Mouse (Mus musculus) left cerebral cortex, adult 18-20 months (tissue): ENCODE data around the gene Nup214. TPM values are rescaled to one million over a fixed set of nuclear protein-coding genes. Genes with fewer than 3 reads are reported as not detected.
A peak's percentile ranks its signal among the peaks of the same experiment; 100 is the strongest.
"Not testable (repeated sequence)": the region's sequence is repeated elsewhere in the genome, so short reads cannot be mapped to it uniquely, and the experiment has no call there.

Experiments
- DNase-seq, 2 experiments: peaks; one replicate each; pipeline ENCODE4 v3.0.0; 2021 to 2022; ENCODE audit warnings: low spot score in 2 of 2, mixed read lengths in 1 of 2
- total RNA-seq, 2 experiments: library from RNA; stranded (reverse); gene quantifications; 2 replicates each; pipeline ENCODE4 v1.2.3; 2021

Gene Nup214
- total RNA-seq, 2 experiments from 2014 or later: 54.4 to 56.3 TPM

DNA sequence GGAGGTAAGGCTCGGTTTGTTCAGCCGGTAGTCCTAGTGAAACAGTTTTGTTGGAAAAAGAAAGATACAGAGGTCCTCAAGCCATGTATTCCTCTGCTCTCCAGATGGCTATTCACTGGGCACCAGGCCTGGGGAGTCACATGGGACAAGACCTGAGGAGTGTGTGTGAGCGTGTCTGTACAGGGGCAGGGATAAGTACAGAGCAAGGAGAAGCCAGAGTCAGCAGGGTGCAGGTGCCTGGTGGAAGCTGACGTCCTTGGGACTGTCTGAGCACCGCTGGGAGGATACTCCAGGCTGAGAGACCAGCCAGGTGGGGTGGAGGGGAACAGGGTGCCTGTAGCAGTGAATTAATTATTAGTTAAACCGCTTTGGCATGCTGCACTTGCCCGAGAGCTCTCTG, 10.7 kb upstream of the Nup214 start:
- DNase-seq: no peak

DNA sequence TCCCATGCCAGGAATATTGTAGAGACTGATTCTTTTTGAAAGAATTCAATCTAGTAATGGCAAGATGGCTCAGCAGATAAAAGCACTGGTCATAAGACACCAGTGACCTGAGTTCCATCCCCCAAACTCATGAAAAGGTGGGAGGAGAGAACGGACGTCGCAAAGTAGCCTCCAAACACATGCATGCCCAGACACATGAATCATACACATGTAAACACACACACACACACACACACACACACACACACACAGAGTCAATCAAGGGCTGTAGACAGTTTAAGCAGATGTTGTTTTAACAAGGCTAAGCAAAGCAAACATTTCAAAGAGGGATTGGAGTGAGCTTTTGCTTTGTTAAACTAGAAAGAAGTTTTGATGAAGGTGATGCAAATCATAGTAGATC, 10.0 kb upstream of the Nup214 start:
- DNase-seq: no peak

DNA sequence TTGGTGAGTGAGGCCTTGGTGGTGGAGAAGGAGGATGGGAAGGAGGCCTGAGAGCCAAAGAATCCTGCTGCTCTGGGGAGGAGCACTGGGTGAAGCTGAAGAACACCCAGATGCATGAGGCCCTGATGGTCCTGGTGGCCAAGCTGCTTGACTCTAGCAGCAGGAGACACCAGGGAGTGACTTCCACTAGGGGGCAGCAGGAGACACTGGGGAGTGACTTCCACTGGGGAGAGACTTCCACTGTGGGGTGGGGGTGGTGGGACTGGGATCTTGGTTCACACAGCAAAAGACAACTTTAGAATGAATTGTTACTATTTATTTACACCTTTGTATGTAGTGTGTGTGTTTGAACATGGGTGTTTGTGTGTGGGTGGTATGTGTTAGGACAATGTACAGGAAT, 9.1 kb upstream of the Nup214 start:
- DNase-seq: peak in 1 of 2 experiments; percentile 39

DNA sequence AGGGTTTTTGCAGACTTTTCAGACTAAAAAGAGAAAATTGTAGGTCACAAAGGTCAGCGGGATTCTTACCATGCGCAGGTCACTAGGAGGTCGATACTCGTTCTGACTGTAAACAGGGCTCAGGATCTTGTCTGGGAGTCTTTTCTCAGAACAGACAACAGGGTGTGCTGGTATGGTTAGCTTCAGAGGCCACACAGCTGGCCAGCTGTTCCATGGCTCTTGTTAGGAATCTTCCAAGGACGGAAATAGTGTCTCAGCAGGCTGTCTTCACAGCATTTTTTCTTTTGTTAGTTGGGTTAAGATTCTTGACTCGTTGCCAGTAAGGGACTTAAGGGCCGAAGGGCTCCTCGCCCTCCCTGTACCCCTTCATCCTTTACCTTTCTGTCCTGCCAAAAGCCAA, 7.4 kb upstream of the Nup214 start:
- no peak for DNase-seq

DNA sequence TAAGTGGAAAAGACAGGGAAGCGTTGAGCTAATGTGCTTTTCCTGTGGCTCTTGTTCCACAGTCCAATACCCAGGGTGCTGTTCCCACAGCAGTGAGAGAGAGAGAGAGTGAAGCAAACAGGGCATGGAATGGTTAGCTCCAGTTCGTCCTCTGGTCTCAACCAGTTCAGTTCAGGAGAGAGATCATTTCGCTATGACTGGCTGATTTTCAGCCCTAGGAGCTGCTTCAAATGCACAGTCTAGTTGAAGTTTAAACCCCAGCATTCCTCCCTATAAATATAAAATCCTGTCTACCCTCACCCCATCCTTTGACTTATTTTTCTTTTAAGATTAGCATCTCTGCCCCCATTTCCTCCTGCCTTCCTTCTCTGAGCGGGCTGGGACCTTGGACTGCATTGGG, 1.6 kb upstream of the Nup214 start:
- DNase-seq: no peak

DNA sequence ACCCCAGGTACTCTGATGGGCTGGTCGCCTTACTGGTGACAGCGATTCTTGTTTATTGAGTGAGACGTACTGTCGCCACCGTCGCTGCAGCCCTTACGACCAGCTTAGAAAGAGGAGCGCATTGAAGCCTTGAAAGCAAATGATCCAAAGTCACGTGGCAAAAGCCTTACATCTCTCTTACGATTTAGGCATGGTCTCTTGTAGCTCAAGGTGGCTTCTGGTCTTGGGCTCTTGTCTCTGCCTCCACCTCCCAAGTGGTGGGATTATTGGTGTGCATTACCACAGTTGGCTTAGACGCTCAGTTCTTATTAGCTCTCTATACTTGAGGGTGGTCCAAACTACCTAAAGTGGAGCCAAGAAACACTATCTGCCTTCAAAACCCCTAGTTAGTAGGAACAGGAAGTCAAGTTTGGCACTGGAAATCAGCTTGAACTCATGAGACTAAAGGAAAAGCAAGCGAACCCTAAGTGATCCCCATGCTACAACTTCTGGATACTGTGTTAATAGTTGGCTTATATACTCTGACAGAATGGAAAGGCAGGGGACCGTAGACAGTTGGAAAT, 654 bp downstream of the Nup214 start:
- no peak for DNase-seq

DNA sequence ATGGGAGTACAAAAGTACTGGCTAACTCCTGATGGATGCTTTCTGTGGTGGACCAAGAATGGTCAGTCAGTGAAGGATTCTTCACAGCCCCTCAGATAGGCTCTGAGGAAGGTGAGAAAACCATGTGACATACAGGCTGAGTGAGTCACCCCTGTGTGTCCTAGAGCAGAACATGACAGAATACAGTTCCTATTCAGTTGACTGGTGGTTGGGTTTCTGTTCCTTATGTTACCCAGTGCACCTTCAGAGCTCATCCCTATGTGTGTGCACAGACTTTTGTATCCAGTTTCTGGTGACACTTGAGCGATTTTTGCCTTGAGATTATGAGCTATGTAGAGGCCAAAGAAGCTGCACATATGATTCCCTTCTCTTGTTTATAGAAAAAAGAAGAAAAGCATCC, 13.5 kb downstream of the Nup214 start:
- DNase-seq: no peak

DNA sequence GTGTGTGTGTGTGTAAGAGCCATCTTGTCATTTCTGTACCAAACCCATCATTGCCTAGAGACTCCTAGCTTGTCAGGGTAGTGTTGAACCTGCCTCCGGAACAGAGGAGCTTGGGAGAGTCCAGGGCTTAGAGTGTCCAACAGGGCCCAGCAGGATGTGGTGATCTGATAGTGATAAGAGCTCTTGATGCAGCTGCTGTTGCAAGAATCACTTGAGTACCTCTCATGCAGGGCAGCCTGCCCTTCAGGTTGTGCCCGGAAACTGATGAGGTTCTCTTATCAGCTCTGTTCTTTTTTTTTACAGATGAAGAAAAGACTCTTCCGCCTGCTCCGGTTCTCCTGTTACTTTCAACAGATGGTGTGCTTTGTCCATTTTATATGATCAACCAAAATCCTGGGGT, 16.7 kb downstream of the Nup214 start:
- DNase-seq: no peak

DNA sequence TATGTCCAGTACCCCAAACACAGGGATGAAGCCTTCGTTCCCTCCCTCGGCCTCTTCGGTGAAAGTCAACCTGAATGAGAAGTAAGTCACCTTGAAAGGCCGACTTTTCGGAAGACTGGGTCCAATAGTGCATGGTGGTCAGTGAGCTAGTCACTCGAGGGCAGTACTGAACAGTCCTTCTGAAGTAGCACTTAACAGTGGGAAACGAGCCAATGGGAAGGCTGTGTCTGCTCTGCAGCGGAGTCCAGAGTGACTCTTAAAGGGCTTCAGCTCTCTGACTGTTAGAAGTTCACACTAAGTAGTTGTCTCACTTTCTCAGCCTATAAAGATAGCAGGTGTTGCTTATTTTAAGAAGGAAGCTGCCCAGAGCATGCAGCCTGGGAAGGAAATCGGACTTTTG, 20.7 kb downstream of the Nup214 start:
- no peak for DNase-seq

DNA sequence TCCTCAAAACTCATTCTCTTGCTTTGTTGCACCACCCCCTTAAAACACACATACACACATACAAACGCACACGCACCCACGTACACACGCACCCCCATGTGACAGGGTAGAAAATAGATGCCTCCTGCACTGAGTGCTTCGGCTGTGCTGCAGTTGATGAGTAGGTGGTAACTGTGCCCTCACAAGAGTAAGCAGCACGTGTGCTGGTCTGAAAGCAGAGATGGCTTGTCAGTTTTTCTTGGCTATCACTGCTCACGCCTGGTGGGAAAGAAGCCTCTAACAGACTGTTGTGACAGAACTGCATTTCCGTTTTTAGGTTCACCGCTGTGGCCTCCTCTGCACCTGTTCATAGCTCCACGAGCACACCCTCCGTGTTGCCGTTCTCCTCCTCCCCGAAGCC, 21.8 kb downstream of the Nup214 start:
- DNase-seq: peak; percentile 61 to 69

DNA sequence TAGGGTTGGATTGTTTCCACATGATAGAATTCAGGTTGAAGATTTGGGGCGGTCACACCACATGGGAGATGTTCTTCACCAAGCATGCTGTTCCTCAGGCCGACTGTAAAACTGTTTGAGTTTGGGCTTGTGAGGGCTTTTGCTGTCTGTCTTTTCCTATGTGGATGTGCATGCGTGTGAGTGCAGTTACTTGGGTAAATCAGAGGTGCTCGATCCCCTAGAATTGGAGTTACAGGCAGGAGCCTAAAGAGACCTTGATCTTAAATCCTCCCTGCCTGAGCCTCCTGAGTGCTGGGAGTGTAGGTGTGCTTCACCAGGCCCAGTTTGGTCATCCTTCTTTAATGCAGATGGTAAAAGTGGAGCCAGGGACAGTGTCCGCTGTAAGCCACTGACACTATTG, 23.3 kb downstream of the Nup214 start:
- DNase-seq: no peak

DNA sequence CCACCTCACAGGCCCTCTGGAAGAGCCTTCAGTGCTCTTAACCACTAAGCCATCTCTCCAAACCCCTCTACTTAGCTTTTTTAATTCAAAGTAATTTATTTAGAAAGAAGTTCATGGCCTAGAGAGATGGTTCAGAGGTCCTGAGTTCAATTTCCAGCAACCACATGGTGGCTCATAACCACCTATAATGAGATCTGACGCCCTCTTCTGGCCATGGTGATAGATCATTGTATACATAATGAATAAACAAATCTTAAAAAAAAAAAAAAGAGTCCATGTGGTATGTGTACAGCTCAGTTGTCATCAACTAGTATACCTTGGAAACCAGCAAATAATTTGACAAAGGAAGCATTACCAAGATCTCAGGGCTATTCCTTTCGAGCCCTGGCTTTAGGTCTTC, 24.2 kb downstream of the Nup214 start:
- no peak for DNase-seq

DNA sequence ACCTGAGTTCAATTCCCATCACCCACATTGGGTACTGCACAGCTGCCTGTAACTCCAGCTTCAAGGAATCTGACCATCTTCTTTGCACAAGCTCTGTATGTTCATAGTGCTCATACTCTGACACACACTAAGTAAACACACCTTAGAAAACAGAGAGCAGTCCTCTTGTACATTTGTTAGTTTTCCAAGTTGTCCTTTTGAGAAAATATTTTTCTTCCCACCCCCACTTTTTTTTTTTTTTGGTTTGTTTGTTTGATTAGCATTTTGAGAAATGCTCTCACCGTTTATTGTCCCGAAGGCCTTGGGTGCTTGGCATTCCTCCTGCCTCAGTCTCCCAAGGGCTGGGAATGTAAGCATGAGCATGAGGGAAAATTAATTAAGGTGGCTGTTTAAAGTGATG, 34.1 kb downstream of the Nup214 start:
- no peak for DNase-seq

DNA sequence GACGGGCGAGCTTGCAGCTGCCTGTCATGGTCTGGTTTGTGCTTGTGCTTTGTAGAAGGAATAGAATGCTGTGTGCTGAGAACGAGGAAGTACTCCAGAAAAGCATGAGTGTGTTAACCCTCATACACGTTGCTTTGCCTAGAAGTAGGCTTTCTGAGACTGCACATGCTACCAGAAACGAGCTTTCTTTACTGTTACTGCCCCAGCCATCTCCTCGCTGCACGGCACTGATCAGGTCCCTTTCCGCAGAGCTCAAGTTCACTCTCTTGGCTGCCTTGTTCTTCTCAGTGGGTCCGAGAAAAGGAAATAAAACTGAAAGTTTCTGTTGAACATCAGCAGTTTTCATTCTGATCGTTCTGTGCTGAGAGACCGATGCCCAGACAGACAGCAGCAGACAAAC, 34.5 kb downstream of the Nup214 start:
- DNase-seq: no peak

DNA sequence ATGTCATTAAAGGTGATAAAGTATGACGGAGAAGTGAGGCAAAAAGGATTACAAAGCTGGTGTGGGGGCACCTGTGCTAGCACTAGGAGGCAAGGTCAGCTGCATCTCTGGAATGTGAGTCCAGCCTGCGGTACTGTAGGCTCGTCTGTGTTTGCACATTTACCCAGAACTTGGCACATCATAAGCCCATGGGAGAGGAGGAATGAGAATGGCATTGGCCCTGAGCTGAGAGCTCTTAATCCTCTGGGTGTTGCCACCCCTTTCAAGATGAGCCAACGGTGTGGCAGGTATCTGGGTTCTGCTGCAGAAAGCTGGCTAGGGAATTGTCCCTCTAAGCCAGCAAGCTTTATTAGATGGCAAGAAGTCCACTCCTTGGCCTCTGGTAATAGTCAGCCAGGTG, 45.5 kb downstream of the Nup214 start:
- DNase-seq: no peak

DNA sequence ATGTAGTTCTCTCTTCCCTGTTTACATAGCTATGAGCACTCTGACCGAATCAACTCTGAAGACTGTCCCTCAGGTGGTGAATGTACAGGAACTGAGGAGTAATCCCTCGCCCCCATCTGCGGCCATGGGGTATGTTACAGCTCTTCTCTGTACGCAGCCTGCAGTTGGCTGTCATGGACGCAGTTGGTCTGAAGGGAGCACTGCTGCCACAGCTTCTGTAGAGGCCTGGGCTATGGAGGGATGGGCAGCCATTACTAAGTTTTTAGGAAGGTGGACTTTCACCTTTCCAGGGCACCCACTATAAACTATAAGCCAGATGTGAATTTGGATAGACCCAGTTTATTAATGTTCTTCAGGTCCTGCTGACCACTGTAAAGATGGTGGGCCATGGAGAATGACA, 46.0 kb downstream of the Nup214 start:
- DNase-seq: no peak

DNA sequence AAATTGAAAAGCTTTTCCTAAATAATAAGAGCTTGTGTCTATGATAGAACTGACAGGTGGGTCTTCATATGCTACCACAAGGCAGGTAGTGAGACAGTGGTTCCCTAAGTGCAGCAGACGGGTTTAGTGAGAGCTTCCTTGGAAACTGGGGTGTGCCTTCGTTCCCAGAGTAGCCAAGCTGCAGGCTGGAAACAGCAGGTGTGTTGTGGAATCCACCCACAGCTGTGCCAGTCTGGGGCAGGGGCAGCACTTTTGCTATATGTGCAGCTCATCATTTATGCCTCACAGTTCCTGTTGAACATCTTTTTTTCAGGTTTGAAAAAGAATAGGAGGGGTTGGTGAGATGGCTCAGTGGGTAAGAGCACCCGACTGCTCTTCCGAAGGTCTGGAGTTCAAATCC, 50.1 kb downstream of the Nup214 start:
- DNase-seq: no peak

DNA sequence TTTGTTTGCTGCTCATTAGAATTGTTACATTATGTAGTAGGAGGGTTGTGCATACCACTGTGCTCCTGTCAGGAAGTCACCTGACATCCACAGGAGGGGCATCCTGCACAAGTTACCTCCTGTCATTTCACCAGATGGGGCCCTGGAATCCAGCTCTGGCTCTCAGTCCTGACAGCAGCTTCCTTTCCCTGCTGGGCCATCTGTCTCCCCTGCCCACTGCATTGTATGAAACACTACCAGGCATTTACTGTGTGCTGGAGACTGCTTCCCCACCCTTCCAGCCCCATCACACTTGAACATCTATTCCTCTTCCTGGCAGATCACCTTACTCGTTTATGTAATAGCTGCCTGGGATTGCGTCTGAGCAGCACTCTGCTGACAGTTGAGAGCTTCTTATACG, 55.4 kb downstream of the Nup214 start:
- peak; percentile 41 to 45 for DNase-seq

DNA sequence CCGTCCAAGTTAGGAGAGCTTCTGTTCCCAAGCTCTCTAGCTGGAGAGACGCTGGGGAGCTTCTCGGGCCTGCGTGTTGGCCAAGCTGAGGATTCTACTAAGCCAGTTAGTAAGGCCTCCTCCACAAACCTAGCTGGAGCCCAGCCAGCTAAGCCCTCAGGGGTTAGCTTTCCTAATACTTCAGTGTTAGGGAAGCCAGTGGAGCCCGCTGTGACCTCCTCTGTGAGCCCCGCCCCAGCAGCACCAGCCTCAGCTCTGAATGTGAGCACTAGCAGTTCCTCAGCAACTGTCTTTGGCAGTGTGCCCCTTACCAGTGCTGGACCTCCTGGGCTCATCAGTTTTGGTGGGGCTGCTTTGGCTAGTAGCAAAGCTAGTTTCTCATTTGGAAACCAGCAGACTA, 59.2 kb downstream of the Nup214 start:
- DNase-seq: no peak

DNA sequence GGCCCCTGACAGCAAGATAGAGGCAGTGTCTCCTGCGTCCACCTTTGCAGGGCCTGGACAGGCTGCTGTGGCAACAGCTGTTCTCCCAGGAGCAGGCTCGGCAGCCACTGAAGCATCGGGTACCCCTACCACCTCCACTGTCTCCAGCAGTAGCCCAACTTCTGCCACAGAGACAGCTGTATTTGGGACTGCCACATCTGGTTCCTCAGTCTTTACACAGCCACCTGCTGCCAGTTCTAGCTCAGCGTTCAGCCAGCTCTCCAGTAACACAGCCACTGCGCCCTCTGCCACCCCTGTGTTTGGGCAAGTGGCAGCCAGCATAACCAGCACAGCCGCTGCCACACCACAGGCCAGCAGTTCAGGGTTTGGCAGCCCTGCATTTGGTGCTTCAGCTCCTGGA, 60.0 kb downstream of the Nup214 start:
- DNase-seq: no peak

DNA sequence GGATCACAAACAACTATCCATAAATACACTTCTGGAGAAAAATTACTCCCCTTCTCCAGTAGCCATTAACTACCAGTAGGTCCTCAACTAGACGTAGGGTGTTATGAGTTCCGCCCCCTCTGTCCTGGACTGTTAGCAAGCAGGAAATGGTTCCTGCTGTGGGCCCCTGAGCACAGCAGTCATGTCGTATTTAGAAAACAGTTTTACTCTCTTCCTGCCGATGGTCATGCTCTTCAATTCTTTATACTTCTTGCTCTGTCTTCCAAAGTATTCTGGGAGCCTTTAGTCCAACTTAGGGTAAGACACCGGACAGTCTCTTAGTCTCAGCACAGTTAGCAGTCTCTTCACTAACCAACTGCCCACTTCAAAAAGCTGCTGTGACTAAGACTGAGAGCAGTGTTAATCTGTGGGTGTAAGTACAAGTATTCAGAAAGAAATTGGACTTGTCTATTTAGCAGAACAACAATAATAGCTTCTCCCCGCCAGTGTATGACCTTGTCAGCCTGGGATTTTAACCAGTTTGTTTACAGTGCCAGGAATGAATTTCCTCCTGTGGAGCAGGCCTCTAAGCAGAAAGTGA, 63.1 kb downstream of the Nup214 start:
- DNase-seq: no peak

DNA sequence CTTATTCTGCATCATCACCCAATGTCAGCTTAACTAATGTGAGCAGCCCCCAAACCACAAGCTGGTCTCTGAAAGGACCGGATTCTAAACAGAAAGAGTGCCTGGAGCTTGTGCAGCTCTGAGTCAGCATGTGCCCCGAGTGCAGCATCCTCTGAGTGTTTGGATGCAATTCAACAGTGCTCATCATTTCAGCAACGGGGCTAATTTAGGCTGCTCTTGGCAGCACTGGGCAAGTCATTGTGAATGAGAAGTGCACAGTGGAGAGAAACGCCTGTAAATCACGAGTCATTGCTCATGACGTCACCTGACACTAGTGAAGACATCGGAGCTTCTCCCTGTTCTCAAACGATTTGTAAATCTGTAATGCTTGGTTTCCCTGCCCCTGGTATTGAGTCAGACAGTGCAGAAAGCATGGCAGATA, 64.4 kb downstream of the Nup214 start:
- peak; percentile 56 to 66 for DNase-seq

DNA sequence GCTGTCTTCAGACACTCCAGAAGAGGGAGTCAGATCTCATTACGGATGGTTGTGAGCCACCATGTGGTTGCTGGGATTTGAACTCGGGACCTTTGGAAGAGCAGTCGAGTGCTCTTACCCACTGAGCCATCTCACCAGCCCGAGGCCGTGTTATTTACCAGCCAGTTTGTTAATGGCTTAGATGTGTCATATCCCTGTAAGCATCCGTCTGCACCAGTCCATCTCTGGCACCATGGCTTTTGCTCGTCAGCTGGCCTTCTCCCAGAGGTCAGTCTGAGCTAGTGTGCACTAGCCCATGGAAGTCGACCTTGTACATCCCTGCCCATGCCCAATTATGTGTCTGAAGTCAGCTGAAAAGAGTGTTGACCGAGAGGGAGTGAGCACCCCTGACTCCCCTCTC, 66.4 kb downstream of the Nup214 start:
- not testable (repeated sequence) for DNase-seq

DNA sequence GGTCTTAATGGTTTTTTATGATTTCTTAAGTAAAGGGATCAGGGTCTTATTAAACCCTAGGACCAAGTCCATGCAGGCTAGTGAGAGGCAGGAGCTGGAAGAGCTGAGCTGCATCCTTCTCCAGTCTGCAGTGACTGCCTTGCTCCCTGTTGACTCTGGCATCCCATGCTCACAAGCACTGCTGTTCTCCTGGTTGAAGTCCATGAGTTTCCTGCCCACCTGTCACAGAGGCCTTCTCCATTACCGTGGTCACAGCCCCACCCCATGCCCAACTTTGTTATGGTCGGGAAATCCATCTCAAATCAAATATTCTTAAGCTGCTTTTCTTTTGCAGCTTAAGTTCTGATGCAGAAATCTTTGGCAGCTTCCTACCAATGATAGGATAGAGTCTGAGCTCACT, 66.9 kb downstream of the Nup214 start:
- DNase-seq: no peak
